Mouse (Mus musculus): Measurements from ENCODE around the gene Aven. TPM values are rescaled to one million over a fixed set of nuclear protein-coding genes. Genes with fewer than 3 reads are reported as not detected.

The Aven gene
- polyA plus RNA-seq, 1 experiment from 2014 or later, result 8.4 TPM

DNA sequence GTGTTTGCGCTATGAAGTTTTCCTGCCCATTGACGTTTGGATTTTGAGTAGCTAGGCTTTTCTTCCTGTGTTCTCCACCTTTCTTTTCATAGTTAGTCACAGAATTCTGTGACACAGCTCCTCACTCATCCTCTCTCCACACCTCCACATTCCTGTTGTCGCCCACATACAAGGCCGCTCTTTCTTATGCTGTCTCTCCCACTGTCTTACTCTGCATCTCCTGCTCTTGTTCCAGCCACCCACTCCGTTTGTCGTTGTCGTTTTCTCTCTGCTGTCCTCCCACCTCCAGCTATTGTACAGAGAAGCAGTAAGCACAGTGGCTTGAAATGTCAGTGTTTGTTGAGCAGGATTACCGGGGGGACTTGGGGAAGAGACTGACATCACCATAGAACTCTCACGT is 139.8 kb downstream of the Aven start:
- no peak for ATAC-seq
- 90% methylated on average over 9 of the region's 9 CpGs for WGBS

DNA sequence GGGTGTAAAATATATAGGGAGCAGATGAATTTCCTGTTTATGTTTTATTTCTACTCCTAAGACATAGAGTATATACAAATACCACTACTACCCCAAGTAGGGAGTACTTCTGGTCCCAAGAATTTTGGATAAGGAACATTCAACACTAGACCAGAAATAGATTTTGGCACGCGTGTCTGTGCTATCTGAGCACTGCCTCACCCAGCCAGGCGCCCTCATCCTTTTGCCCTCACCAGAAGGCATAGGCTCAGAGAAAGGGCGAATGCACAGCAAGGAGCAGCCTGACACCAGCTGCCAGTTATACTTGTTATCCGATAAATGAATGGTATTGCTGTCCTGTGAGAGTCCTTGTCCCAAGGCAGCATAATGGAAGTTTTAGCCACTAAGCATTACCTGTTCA is 144.4 kb downstream of the Aven start:
- Histone ChIP-seq H3K4me2 (replicated peaks) (no peak overlapping the region), H3K36me3 (no peaks in the 10 kb centered on the region), H3K27me3 (replicated peaks) (no peaks in the 10 kb centered on the region), H3K9me3 (no peaks in the 10 kb centered on the region), H3K9ac (no peak overlapping the region), H3K4me3 (replicated peaks) (no peak overlapping the region), H3K4me1 (replicated peaks) (no peaks in the 10 kb centered on the region), H3K27ac (no peak overlapping the region)
- no peak for ATAC-seq
- WGBS, result 85% methylated on average over 5 of the region's 5 CpGs

More for the DNA sequence above, 139.8 kb downstream of the Aven start:
- Histone ChIP-seq H3K4me2 (replicated peaks) (no peak overlapping the region), H3K9ac (no peak overlapping the region), H3K9me3 (no peaks in the 10 kb centered on the region), H3K36me3 (no peaks in the 10 kb centered on the region), H3K27me3 (replicated peaks) (no peaks in the 10 kb centered on the region), H3K4me3 (replicated peaks) (no peak overlapping the region), H3K27ac (no peak overlapping the region), H3K4me1 (replicated peaks) (no peaks in the 10 kb centered on the region)

DNA sequence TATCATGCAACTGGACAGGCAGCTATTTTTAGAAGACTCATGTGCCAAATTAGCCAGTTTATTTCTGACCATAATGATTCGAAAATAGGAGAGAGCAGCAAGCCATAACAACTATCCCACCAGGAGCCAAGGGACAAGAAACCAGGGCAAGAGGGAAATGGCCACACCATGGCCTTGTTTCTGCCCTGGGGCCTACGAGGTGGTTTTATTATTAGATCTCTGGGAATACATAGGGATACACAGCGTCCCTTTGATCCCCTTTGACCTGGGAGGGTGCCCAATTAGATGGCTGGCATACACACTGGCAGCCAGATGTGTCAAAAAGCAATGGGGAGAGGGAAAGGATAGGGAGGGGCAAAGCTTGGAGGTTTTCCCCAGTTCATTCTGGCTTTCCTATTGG is 161.1 kb downstream of the Aven start:
- 78% methylated on average over 3 of the region's 3 CpGs for WGBS
- H3K27ac ChIP-seq, result no peak overlapping the region
- H3K27me3 ChIP-seq (replicated peaks), result no peaks in the 10 kb centered on the region
- H3K4me2 ChIP-seq (replicated peaks), result no peak overlapping the region
- no peaks in the 10 kb centered on the region for H3K4me1 ChIP-seq (replicated peaks)
- no peaks in the 10 kb centered on the region for H3K9me3 ChIP-seq
- ATAC-seq, result no peak
- no peaks in the 10 kb centered on the region for H3K36me3 ChIP-seq
- H3K9ac ChIP-seq, result no peak overlapping the region
- H3K4me3 ChIP-seq (replicated peaks), result no peak overlapping the region

DNA sequence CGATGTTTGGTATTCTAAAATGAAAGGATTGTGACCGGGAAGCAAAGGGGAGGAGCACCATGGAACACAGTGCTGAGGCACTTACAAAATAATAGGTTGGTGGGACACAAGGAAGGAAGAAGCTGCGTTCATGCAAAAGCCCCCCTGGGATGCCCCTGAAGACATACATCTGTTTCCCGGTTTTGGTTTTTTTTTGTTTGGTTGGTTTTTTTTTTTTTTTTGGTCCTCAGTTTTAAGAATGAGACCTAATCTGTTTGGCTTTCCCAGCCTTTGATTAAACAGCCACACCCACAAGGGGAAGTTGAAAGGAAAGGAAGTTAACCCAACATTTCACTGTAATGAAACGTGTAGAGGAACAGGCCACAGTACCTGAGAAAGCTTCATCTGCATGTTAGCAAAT is 163.4 kb downstream of the Aven start:
- Histone ChIP-seq H3K9ac (no peak overlapping the region), H3K27ac (no peak overlapping the region), H3K4me1 (replicated peaks) (no peaks in the 10 kb centered on the region), H3K4me3 (replicated peaks) (no peak overlapping the region), H3K27me3 (replicated peaks) (no peaks in the 10 kb centered on the region), H3K36me3 (no peaks in the 10 kb centered on the region), H3K9me3 (no peaks in the 10 kb centered on the region), H3K4me2 (replicated peaks) (no peak overlapping the region)
- 41% methylated on average over 5 of the region's 5 CpGs for WGBS
- no peak for ATAC-seq

DNA sequence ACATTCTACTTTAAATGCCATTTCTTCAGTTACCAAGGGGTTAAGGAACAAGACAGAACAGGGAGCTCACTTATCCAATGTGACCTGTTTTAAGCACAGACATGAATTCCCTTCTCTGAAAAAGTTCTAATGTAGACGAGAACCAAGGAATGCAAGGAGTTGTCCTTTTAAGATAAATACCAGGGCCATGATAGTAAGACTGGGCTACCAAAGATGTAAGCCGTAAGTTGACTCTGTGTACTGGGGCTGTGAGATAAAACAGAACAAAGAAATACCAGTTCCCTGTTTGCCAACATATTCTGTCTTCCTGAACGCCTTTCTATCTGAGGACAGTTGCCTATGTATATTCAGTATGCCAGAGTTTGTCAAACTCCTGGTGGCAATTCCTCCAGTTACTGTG is 176.7 kb downstream of the Aven start:
- ATAC-seq, result no peak
- WGBS, result 46% methylated on average over 3 of the region's 3 CpGs
- no peak overlapping the region for H3K9ac ChIP-seq
- H3K4me2 ChIP-seq (replicated peaks), result no peak overlapping the region
- no peak overlapping the region for H3K27ac ChIP-seq
- no peaks in the 10 kb centered on the region for H3K27me3 ChIP-seq (replicated peaks)
- no peaks in the 10 kb centered on the region for H3K4me1 ChIP-seq (replicated peaks)
- H3K36me3 ChIP-seq, result no peaks in the 10 kb centered on the region
- H3K9me3 ChIP-seq, result no peaks in the 10 kb centered on the region
- H3K4me3 ChIP-seq (replicated peaks), result no peak overlapping the region

DNA sequence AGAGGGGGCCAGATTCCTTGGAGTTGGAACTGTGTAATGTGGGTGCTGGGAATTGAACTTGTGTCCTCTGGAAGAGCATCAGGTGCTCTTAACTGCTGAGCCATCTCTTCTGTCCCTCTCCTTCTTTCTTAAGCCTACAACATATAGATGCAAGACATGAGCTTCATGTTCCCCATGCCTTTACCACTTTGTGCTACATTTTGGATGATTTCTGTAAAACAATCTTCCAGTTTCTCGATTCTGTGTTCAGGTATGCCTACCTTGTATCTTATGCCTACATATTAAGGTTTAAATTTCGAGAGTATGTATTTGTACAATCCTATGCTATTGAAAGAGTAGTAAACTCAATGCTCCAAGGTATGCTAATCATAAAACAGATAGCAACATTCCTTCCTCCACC is 183.4 kb downstream of the Aven start:
- Histone ChIP-seq H3K4me1 (replicated peaks) (no peaks in the 10 kb centered on the region), H3K4me3 (replicated peaks) (no peak overlapping the region), H3K9ac (no peak overlapping the region), H3K9me3 (no peaks in the 10 kb centered on the region), H3K27me3 (replicated peaks) (no peaks in the 10 kb centered on the region), H3K4me2 (replicated peaks) (no peak overlapping the region), H3K27ac (no peak overlapping the region), H3K36me3 (no peaks in the 10 kb centered on the region)
- 76% methylated on average over 2 of the region's 2 CpGs for WGBS
- no peak for ATAC-seq

DNA sequence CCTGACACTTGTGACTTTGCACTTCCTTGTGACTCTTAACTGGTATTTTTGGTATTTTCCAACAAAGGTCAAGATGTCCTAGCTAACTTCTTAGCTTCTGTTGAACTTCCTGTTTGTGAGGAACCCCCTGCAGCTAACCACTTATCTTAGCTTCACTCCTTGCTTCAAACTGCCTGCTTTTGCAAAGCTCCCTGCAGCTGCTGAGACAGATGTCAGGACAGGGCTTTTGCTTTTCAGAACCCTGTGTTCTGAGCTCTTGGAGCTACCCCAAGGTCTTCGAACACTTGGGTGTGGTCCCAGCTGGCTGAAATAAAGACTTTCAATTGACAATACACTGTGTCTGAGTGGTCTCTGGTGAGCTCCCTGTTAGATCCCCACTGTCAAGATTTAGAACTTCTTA is 184.0 kb downstream of the Aven start:
- H3K4me3 ChIP-seq (replicated peaks), result no peak overlapping the region
- no peaks in the 10 kb centered on the region for H3K27me3 ChIP-seq (replicated peaks)
- H3K27ac ChIP-seq, result no peak overlapping the region
- no peaks in the 10 kb centered on the region for H3K9me3 ChIP-seq
- no peak for ATAC-seq
- H3K36me3 ChIP-seq, result no peaks in the 10 kb centered on the region
- no peaks in the 10 kb centered on the region for H3K4me1 ChIP-seq (replicated peaks)
- no peak overlapping the region for H3K9ac ChIP-seq
- no peak overlapping the region for H3K4me2 ChIP-seq (replicated peaks)
- WGBS, result 62% methylated on average over 1 of the region's 1 CpGs

DNA sequence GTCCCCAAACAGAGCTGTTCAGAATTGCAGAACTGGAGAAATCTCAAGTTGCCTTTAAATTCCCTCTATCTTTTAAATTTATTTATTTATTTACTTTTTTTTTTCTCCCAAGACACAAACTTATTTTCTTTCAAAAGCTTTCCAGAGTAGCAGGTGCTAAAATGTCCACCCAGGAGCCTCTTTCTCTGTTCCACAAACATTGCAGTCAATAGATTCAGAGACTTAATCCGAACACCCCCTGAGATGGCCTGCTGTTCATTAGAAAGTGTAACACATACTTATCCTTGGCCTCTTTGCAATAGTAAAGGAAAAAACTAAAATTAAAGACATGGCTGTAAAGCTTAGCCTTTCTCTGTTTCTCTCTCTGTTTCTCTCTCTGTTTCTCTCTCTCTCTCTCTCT is 184.5 kb downstream of the Aven start:
- ATAC-seq, result no peak
- no peaks in the 10 kb centered on the region for H3K27me3 ChIP-seq (replicated peaks)
- no peaks in the 10 kb centered on the region for H3K36me3 ChIP-seq
- no peak overlapping the region for H3K9ac ChIP-seq
- no peaks in the 10 kb centered on the region for H3K4me1 ChIP-seq (replicated peaks)
- H3K4me2 ChIP-seq (replicated peaks), result no peak overlapping the region
- no peak overlapping the region for H3K27ac ChIP-seq
- 75% methylated on average over 1 of the region's 1 CpGs for WGBS
- H3K4me3 ChIP-seq (replicated peaks), result no peak overlapping the region
- no peaks in the 10 kb centered on the region for H3K9me3 ChIP-seq

DNA sequence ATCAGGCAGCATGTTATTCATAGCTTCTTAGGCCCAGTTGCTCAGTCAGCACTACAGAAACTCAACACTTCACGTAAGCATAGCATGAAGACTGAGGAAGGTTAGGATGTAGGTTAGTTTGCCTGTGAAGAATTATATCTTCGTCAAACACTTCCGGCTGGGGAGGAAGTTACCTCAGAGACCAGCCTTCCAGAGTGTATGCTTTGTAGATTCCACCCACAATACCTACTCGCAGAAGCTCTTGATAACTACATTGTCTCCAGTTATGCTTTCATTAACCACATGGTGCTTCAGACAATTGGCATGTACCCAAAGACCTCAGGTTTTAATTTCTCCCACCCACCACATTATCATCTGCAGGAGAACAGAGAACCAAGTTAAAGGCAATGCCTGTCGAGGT is 189.1 kb downstream of the Aven start:
- H3K4me1 ChIP-seq (replicated peaks), result no peaks in the 10 kb centered on the region
- no peak overlapping the region for H3K4me3 ChIP-seq (replicated peaks)
- 86% methylated on average over 5 of the region's 5 CpGs for WGBS
- no peak overlapping the region for H3K9ac ChIP-seq
- no peak for ATAC-seq
- H3K27me3 ChIP-seq (replicated peaks), result no peaks in the 10 kb centered on the region
- no peaks in the 10 kb centered on the region for H3K36me3 ChIP-seq
- H3K4me2 ChIP-seq (replicated peaks), result no peak overlapping the region
- H3K27ac ChIP-seq, result no peak overlapping the region
- H3K9me3 ChIP-seq, result no peaks in the 10 kb centered on the region

Other genes with a start within 250 kb of the Aven start
- not detected in 2 replicates for gene Nutm1, start 233.7 kb upstream of the Aven start, polyA plus RNA-seq (2015; fragmentation: Nextera tagmentation; extraction: Ambion mirVana)
- 256 and 271 TPM in 2 replicates for gene Nop10, start 231.0 kb upstream of the Aven start, polyA plus RNA-seq (2015; fragmentation: Nextera tagmentation; extraction: Ambion mirVana)
- gene Slc12a6, start 227.1 kb upstream of the Aven start, polyA plus RNA-seq (2015; fragmentation: Nextera tagmentation; extraction: Ambion mirVana), result 13.8 TPM in 2 replicates
- gene Gm21985, start 226.7 kb upstream of the Aven start, polyA plus RNA-seq (2015; fragmentation: Nextera tagmentation; extraction: Ambion mirVana), result not detected in 2 replicates
- gene Emc4, start 124.9 kb upstream of the Aven start, polyA plus RNA-seq (2015; fragmentation: Nextera tagmentation; extraction: Ambion mirVana), result 109 and 113 TPM in 2 replicates
- 35.2 and 43.0 TPM in 2 replicates for gene Katnbl1, start 113.8 kb upstream of the Aven start, polyA plus RNA-seq (2015; fragmentation: Nextera tagmentation; extraction: Ambion mirVana)
- 19.6 and 20.6 TPM in 2 replicates for gene Emc7, start 38.0 kb upstream of the Aven start, polyA plus RNA-seq (2015; fragmentation: Nextera tagmentation; extraction: Ambion mirVana)
- gene Chrm5, start 12.2 kb upstream of the Aven start, polyA plus RNA-seq (2015; fragmentation: Nextera tagmentation; extraction: Ambion mirVana), result 0.09 TPM in 1 of 2 replicates, not detected in the other